16 mouse cellular contexts compared by ENCODE assay signal in genomic region chr1:151816051-151816450, GRCm38 (mm10).
"Had no signal": no experiment of that assay in that cellular context is flagged by ENCODE, and none has a peak within 500 bp of the region (broad histone marks: within the 10 kb centered on the region; RNA-seq: fewer than 3 reads in every experiment).

No protein-coding gene starts in this region.

- H3K27me3 ChIP-seq: neural tube, embryonic 13.5 days; neural tube, embryonic 15.5 days; stomach, embryonic 15.5 days had no signal

- H3K4me3 ChIP-seq: neural tube, embryonic 13.5 days; neural tube, embryonic 15.5 days; stomach, embryonic 15.5 days had no signal

- H3K4me2 ChIP-seq: neural tube, embryonic 13.5 days; neural tube, embryonic 15.5 days; stomach, embryonic 15.5 days had no signal

- H3K27ac ChIP-seq: neural tube, embryonic 13.5 days; neural tube, embryonic 15.5 days; stomach, embryonic 15.5 days; stomach, postnatal 0 days had no signal

- H3K4me1 ChIP-seq: neural tube, embryonic 13.5 days; neural tube, embryonic 15.5 days; stomach, embryonic 15.5 days had no signal

- H3K9me3 ChIP-seq: neural tube, embryonic 13.5 days; neural tube, embryonic 15.5 days; stomach, embryonic 15.5 days had no signal

- H3K9ac ChIP-seq: neural tube, embryonic 13.5 days; neural tube, embryonic 15.5 days; stomach, embryonic 15.5 days had no signal

- DNase-seq: retina, postnatal 1 day; right cerebral cortex, adult 18-20 months; right cerebral cortex, postnatal 14 days; right cerebral cortex, postnatal 25 days; right cerebral cortex, postnatal 4 days; spleen, adult 18-20 months; thymus, adult 18-20 months; thymus, adult 2 months; thymus, postnatal 14 days; thymus, postnatal 25 days; thymus, postnatal 36 days; thymus, postnatal 4 days had no signal
